Mouse (Mus musculus): ENCODE measurements around the gene Coil. TPM values are rescaled to one million over a fixed set of nuclear protein-coding genes. Genes with fewer than 3 reads are reported as not detected.
"Not testable (repeated sequence)": the region's sequence is repeated elsewhere in the genome, so short reads cannot be mapped to it uniquely, and the experiment has no call there.

Coil gene
- polyA plus RNA-seq, 1 experiment from 2014 or later: 27.5 TPM

GRCm38 (mm10) chr11:88977188-88977587, 7.1 kb downstream of the Coil start:
- H3K27me3 ChIP-seq: no peaks in the 10 kb centered on the region
- no peak overlapping the region for H3K9ac ChIP-seq
- no peak overlapping the region for H3K27ac ChIP-seq (replicated peaks)
- 92% methylated on average over 5 of the region's 5 CpGs for WGBS
- H3K4me3 ChIP-seq: no peak overlapping the region
- peaks cover 14% of the 10 kb centered on the region for H3K36me3 ChIP-seq
- ATAC-seq (ENCODE audit: low read depth): no peak
- H3K4me2 ChIP-seq: no peak overlapping the region
- H3K4me1 ChIP-seq (replicated peaks): peaks cover 19% of the 10 kb centered on the region
- no peaks in the 10 kb centered on the region for H3K9me3 ChIP-seq

- Histone ChIP-seq H3K4me1 (replicated peaks) (peaks cover under 1% of the 10 kb centered on the region; the same call in 1 of the 2 replicates), H3K36me3 (peaks cover 50% of the 10 kb centered on the region), H3K4me3 (no peak overlapping the region), H3K9ac (no peak overlapping the region), H3K27ac (replicated peaks) (no peak overlapping the region), H3K27me3 (no peaks in the 10 kb centered on the region), H3K9me3 (no peaks in the 10 kb centered on the region), H3K4me2 (no peak overlapping the region)
- no peak for ATAC-seq (ENCODE audit: low read depth)
- 92% methylated on average over 8 of the region's 8 CpGs for WGBS
Observed at GRCm38 (mm10) chr11:88981337-88981736, 11.3 kb downstream of the Coil start.

GRCm38 (mm10) chr11:88986616-88987015, 16.6 kb downstream of the Coil start:
- ATAC-seq (ENCODE audit: low read depth): no peak
- 85% methylated on average over 10 of the region's 10 CpGs for WGBS
- Histone ChIP-seq H3K36me3 (peaks cover 78% of the 10 kb centered on the region), H3K4me2 (no peak overlapping the region), H3K27ac (replicated peaks) (no peak overlapping the region), H3K4me3 (no peak overlapping the region), H3K27me3 (no peaks in the 10 kb centered on the region), H3K9me3 (no peaks in the 10 kb centered on the region), H3K9ac (no peak overlapping the region), H3K4me1 (replicated peaks) (no peaks in the 10 kb centered on the region)

GRCm38 (mm10) chr11:88988956-88989355, 18.9 kb downstream of the Coil start:
- peaks cover 56% of the 10 kb centered on the region for H3K36me3 ChIP-seq
- H3K4me1 ChIP-seq (replicated peaks): no peaks in the 10 kb centered on the region
- no peak overlapping the region for H3K4me3 ChIP-seq
- H3K27ac ChIP-seq (replicated peaks): no peak overlapping the region
- H3K4me2 ChIP-seq: no peak overlapping the region
- no peak overlapping the region for H3K9ac ChIP-seq
- no peaks in the 10 kb centered on the region for H3K27me3 ChIP-seq
- ATAC-seq (ENCODE audit: low read depth): no peak
- 80% methylated on average over 5 of the region's 5 CpGs for WGBS
- H3K9me3 ChIP-seq: no peaks in the 10 kb centered on the region

- no peak for ATAC-seq (ENCODE audit: low read depth)
- Histone ChIP-seq H3K27me3 (no peaks in the 10 kb centered on the region), H3K9ac (no peak overlapping the region), H3K9me3 (no peaks in the 10 kb centered on the region), H3K27ac (replicated peaks) (no peak overlapping the region), H3K4me3 (no peak overlapping the region), H3K4me1 (replicated peaks) (no peaks in the 10 kb centered on the region), H3K4me2 (no peak overlapping the region), H3K36me3 (peaks cover 50% of the 10 kb centered on the region)
- 78% methylated on average over 5 of the region's 5 CpGs for WGBS
Observed at GRCm38 (mm10) chr11:88989530-88989929, 19.5 kb downstream of the Coil start.

GRCm38 (mm10) chr11:88993186-88993585, 23.1 kb downstream of the Coil start:
- H3K4me1 ChIP-seq (replicated peaks): no peaks in the 10 kb centered on the region
- no peak overlapping the region for H3K4me2 ChIP-seq
- no peak overlapping the region for H3K27ac ChIP-seq (replicated peaks)
- H3K9ac ChIP-seq: no peak overlapping the region
- ATAC-seq (ENCODE audit: low read depth): no peak
- H3K9me3 ChIP-seq: no peaks in the 10 kb centered on the region
- no peak overlapping the region for H3K4me3 ChIP-seq
- peaks cover 20% of the 10 kb centered on the region for H3K36me3 ChIP-seq
- WGBS: 55% methylated on average over 7 of the region's 7 CpGs
- H3K27me3 ChIP-seq: peaks cover 3% of the 10 kb centered on the region; the same call in 1 of the 2 replicates

GRCm38 (mm10) chr11:88993625-88994024, 23.6 kb downstream of the Coil start:
- 23% methylated on average over 5 of the region's 5 CpGs for WGBS
- Histone ChIP-seq H3K27ac (replicated peaks) (no peak overlapping the region), H3K27me3 (peaks cover 7% of the 10 kb centered on the region), H3K9me3 (no peaks in the 10 kb centered on the region), H3K9ac (no peak overlapping the region), H3K4me3 (no peak overlapping the region), H3K4me2 (no peak overlapping the region), H3K4me1 (replicated peaks) (no peaks in the 10 kb centered on the region), H3K36me3 (peaks cover 16% of the 10 kb centered on the region; the same call in 1 of the 2 replicates)
- no peak for ATAC-seq (ENCODE audit: low read depth)

- Histone ChIP-seq H3K4me2 (no peak overlapping the region), H3K4me1 (replicated peaks) (peaks cover 3% of the 10 kb centered on the region; the same call in 1 of the 2 replicates), H3K4me3 (no peak overlapping the region), H3K27me3 (peaks cover 15% of the 10 kb centered on the region), H3K36me3 (peaks cover 14% of the 10 kb centered on the region; the same call in 1 of the 2 replicates), H3K27ac (replicated peaks) (no peak overlapping the region), H3K9ac (no peak overlapping the region), H3K9me3 (no peaks in the 10 kb centered on the region)
- no peak for ATAC-seq (ENCODE audit: low read depth)
- WGBS: 88% methylated on average over 7 of the region's 7 CpGs
Observed at GRCm38 (mm10) chr11:88994492-88994891, 24.4 kb downstream of the Coil start.

GRCm38 (mm10) chr11:88995616-88996015, 25.6 kb downstream of the Coil start:
- Histone ChIP-seq H3K9me3 (no peaks in the 10 kb centered on the region), H3K27me3 (peaks cover 27% of the 10 kb centered on the region), H3K9ac (no peak overlapping the region), H3K4me2 (no peak overlapping the region), H3K27ac (replicated peaks) (no peak overlapping the region; the same call in 1 of the 2 replicates), H3K4me3 (no peak overlapping the region), H3K4me1 (replicated peaks) (peaks cover 3% of the 10 kb centered on the region; the same call in 1 of the 2 replicates), H3K36me3 (peaks cover 9% of the 10 kb centered on the region; the same call in 1 of the 2 replicates)
- ATAC-seq (ENCODE audit: low read depth): no peak
- WGBS: 96% methylated on average over 2 of the region's 2 CpGs

GRCm38 (mm10) chr11:88996427-88996826, 26.4 kb downstream of the Coil start:
- Histone ChIP-seq H3K9me3 (no peaks in the 10 kb centered on the region), H3K36me3 (peaks cover 1% of the 10 kb centered on the region; the same call in 1 of the 2 replicates), H3K27me3 (peaks cover 28% of the 10 kb centered on the region), H3K4me1 (replicated peaks) (peaks cover 3% of the 10 kb centered on the region; the same call in 1 of the 2 replicates), H3K9ac (no peak overlapping the region), H3K4me2 (no peak overlapping the region), H3K4me3 (no peak overlapping the region), H3K27ac (replicated peaks) (peak overlapping the region; percentile 30)
- no peak for ATAC-seq (ENCODE audit: low read depth)
- 78% methylated on average over 7 of the region's 7 CpGs for WGBS

- not testable (repeated sequence) for H3K9ac ChIP-seq; ATAC-seq (ENCODE audit: low read depth); H3K9me3 ChIP-seq; H3K4me2 ChIP-seq; H3K4me1 ChIP-seq (replicated peaks); H3K27ac ChIP-seq (replicated peaks); H3K4me3 ChIP-seq; H3K36me3 ChIP-seq
- H3K27me3 ChIP-seq: peaks cover 28% of the 10 kb centered on the region
- WGBS: 90% methylated on average over 5 of the region's 5 CpGs
Observed at GRCm38 (mm10) chr11:88997343-88997742, 27.3 kb downstream of the Coil start.

GRCm38 (mm10) chr11:88998406-88998805, 28.4 kb downstream of the Coil start:
- no peaks in the 10 kb centered on the region for H3K9me3 ChIP-seq
- 17% methylated on average over 3 of the region's 3 CpGs for WGBS
- H3K4me1 ChIP-seq (replicated peaks): peaks cover 3% of the 10 kb centered on the region; the same call in 1 of the 2 replicates
- H3K27me3 ChIP-seq: peaks cover 28% of the 10 kb centered on the region
- H3K4me2 ChIP-seq: no peak overlapping the region
- H3K9ac ChIP-seq: no peak overlapping the region
- no peak for ATAC-seq (ENCODE audit: low read depth)
- no peaks in the 10 kb centered on the region for H3K36me3 ChIP-seq
- no peak overlapping the region for H3K27ac ChIP-seq (replicated peaks)
- H3K4me3 ChIP-seq: no peak overlapping the region
